Mouse (Mus musculus) embryonic stem cell, embryonic (primary cell): Measurements from ENCODE around the gene Vwf.

ENCODE experiments used
- CTCF ChIA-PET, 4 experiments: fragments of 300-600 bp in 2 of 4; fragments of 350-600 bp in 2 of 4; sonication (Branson Sonifier 250); formaldehyde crosslinking; loops; one replicate each; lab custom pipeline; 2022; ENCODE audit warnings: inconsistent platforms in 2 of 4; lab: Charles Lee
- POLR2A ChIA-PET, 4 experiments: fragments of 300-600 bp in 2 of 4; fragments of 350-600 bp in 2 of 4; sonication (Branson Sonifier 250); formaldehyde crosslinking; loops; one replicate each; lab custom pipeline; 2022; ENCODE audit warnings: antibody characterized with exemption in 4 of 4, inconsistent platforms in 1 of 4; lab: Charles Lee

The Vwf gene

GRCm38 (mm10) chr6:125701146-125701545, 154.6 kb downstream of the Vwf start:
- ChIA-PET POLR2A (interaction anchor here in 1 of 4 experiments (0.7 kb wide), 3 partner anchors 23 to 1361 kb away, joined by 3 to 5 read pairs (median 4); no protein-coding TSS in a partner anchor), CTCF (interaction anchor here in 2 of 4 experiments (0.6 to 0.7 kb wide), 2 partner anchors 168 to 796 kb away, joined by 3 to 4 read pairs; no protein-coding TSS in a partner anchor)

- POLR2A ChIA-PET: no interaction called here
- CTCF ChIA-PET: no interaction called here
Measured at GRCm38 (mm10) chr6:125711261-125711660, 164.7 kb downstream of the Vwf start.

DNA sequence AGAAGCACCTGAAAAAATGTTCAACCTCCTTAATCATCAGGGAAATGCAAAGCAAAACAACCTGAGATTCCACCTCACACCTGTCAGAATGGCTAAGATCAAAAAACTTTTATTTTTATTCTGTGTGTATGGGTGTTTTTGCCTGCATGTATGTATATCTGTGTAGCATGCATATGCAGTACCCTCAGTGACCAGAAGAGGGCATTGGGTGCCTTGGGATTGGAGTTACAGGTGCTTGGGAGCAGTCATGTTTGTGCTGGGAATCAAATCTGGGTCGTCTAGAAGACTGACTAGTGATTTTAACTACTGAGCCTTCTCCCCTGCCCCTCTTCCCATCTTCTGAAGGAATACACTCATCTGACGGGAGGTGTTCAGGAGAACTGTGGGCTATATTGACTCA, 179.8 kb downstream of the Vwf start:
- ChIA-PET POLR2A (no interaction called here), CTCF (interaction anchor here in 1 of 4 experiments (1.5 kb wide), 1 partner anchor 10 kb away, joined by 11 read pairs; no protein-coding TSS in a partner anchor)

DNA sequence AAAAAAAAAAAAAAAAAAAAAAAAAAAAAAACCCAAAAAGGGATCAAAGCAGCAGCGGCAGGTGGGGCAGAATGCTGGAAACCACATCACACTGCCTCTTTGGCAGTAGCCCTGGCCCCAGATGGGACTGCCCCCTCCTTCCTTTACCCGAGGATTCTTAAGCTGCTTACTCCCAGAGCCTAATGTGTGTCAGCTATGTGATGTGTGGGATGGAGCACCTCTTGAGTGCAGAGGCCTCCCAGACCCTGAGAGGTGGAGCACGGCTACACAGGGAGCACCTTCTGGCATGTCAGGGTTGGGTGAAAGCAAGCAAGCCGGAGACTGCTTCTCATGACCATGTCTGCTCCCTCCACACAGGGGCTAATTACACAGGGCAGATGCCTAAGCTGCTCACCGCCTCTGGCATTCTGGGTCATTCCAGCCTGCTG, 180.9 kb downstream of the Vwf start:
- POLR2A ChIA-PET: interaction anchor here in 1 of 4 experiments (0.6 to 0.7 kb wide), 3 partner anchors 53 to 726 kb away, joined by 3 to 4 read pairs (median 3); no protein-coding TSS in a partner anchor
- CTCF ChIA-PET: interaction anchor here (0.5 to 1.5 kb wide), 8 partner anchors 9 to 914 kb away, joined by 3 to 14 read pairs (median 5); no protein-coding TSS in a partner anchor

DNA sequence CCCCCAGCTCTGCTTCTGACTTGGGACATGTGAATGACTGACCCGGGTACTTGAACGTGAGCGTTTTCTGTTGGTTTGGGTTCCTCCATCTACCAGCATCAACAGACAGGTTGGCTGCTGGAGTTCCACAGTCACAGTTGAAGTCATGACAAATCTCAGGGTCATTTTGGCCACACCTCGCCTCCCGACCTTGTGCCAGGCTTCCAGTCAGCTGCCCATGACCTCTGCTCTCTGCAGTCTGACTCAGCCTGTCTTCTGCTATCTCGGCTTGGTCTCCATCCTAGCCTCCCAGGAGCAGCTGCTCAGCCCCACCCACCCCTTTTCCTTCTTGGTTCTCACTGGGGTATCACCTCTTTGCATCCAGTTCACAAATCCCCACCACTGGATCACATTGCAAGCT, 182.9 kb downstream of the Vwf start:
- CTCF ChIA-PET: interaction anchor here in 2 of 4 experiments (0.6 to 1.1 kb wide), 3 partner anchors 37 to 438 kb away, joined by 3 read pairs; no protein-coding TSS in a partner anchor
- POLR2A ChIA-PET: no interaction called here

DNA sequence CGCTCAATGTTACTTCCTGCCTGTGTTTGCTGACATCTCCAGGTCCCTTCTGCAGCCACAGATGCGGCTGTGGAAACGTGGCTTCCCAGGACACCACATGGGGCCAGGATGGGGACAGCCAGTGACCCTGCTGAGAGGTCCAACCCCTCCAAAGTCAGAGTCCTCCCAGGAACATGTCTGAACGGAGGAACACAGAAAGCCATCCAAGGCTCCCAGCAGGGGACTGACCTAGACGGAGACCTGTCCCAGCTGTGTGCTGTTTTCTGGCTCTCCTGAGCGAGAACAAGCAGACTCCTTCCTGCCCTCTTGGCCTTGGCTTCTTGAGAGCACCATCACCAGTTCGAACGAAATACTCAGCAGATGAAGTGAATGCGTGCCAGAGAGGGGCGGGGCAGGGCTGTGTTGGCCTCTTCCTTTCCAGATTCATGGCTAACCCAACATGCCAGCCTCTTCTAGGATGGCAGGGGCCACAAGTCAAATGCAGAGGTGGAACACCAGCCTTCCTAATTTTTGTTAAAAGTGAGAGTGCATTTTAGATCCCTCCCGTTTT, 183.5 kb downstream of the Vwf start:
- ChIA-PET CTCF (interaction anchor here in 2 of 4 experiments (0.6 to 0.7 kb wide), 2 partner anchors 36 to 438 kb away, joined by 3 read pairs; no protein-coding TSS in a partner anchor), POLR2A (interaction anchor here in 1 of 4 experiments (1.2 kb wide), 1 partner anchor 10 kb away, joined by 3 read pairs; no protein-coding TSS in a partner anchor)
